Mouse (Mus musculus) forebrain, embryonic 14.5 days (tissue): ENCODE data around the gene Mrpl39. TPM values are rescaled to one million over a fixed set of nuclear protein-coding genes. Genes with fewer than 3 reads are reported as not detected.

Experiments
- ATAC-seq: fragments of 200-750 bp; cut with Nextera tagmentation; 2 replicates; pipeline ENCODE4 v1.8.0; 2017; ENCODE audit warnings: mild to moderate bottlenecking, moderate library complexity
- DNase-seq: peaks from one replicate; pipeline ENCODE4 v3.0.0-alpha.2; 2015; ENCODE audit warnings: low spot score
- H3K27ac ChIP-seq: fragments of 300-500 bp; sonication (generic); 2 replicates; pipeline ENCODE4 v1.5.1; 2014; ENCODE audit warnings: low read depth, mild to moderate bottlenecking, control low read depth, low read length, moderate library complexity
- H3K27me3 ChIP-seq: fragments of 300-500 bp; sonication (generic); replicated peaks from 2 replicates; pipeline ENCODE4 v1.6.1; 2014; ENCODE audit warnings: low read length, control low read depth, mixed read lengths; ENCODE audit not compliant: control insufficient read depth, insufficient read depth
- H3K36me3 ChIP-seq: fragments of 300-500 bp; sonication (generic); 2 replicates; pipeline ENCODE4 v1.6.1; 2014; ENCODE audit warnings: low read length, control low read depth; ENCODE audit not compliant: control insufficient read depth, insufficient read depth
- H3K4me1 ChIP-seq: fragments of 300-500 bp; sonication (generic); 2 replicates; pipeline ENCODE4 v1.6.1; 2014; ENCODE audit warnings: antibody characterized with exemption, low read length, control low read depth; ENCODE audit not compliant: control insufficient read depth, insufficient read depth
- H3K4me2 ChIP-seq: fragments of 300-500 bp; sonication (generic); 2 replicates; pipeline ENCODE4 v1.6.1; 2014; ENCODE audit warnings: mild to moderate bottlenecking, control low read depth, low read length
- H3K4me3 ChIP-seq: fragments of 300-500 bp; sonication (generic); 2 replicates; pipeline ENCODE4 v1.5.1; 2014; ENCODE audit warnings: low read depth, low read length, control low read depth
- H3K9ac ChIP-seq: fragments of 300-500 bp; sonication (generic); 2 replicates; pipeline ENCODE4 v1.6.1; 2014; ENCODE audit warnings: mild to moderate bottlenecking, low read length, control low read depth, moderate library complexity
- H3K9me3 ChIP-seq: fragments of 300-500 bp; sonication (generic); replicated peaks from 2 replicates; pipeline ENCODE4 v1.6.1; 2016; ENCODE audit warnings: low read length, control low read depth, mixed read lengths; ENCODE audit not compliant: control insufficient read depth
- WGBS: fragments of 180-500 bp; shearing (Covaris S2); extraction: QIAGEN DNeasy Blood & Tissue Kit; methylation state at CpG from one replicate; pipeline ENCODE4 v1.1.7; 2014; 5-methylcytosine and 5-hydroxymethylcytosine counted together
- microRNA counts: library from miRNA; unstranded; fragments of <30 nt; microRNA quantifications from one replicate; lab custom pipeline; 2016
- microRNA-seq: library from miRNA; unstranded; fragments of <30 nt; microRNA quantifications from one replicate; pipeline ENCODE4, GENCODE M21; 2016
- polyA plus RNA-seq: library from polyadenylated mRNA; unstranded; fragments of >200 nt; fragmentation: Nextera tagmentation; extraction: Ambion mirVana; gene quantifications from 2 replicates; pipeline ENCODE4 v1.2.1, GENCODE M21; 2014

Gene Mrpl39
- polyA plus RNA-seq, 1 experiment from 2014 or later = 43.7 TPM

DNA sequence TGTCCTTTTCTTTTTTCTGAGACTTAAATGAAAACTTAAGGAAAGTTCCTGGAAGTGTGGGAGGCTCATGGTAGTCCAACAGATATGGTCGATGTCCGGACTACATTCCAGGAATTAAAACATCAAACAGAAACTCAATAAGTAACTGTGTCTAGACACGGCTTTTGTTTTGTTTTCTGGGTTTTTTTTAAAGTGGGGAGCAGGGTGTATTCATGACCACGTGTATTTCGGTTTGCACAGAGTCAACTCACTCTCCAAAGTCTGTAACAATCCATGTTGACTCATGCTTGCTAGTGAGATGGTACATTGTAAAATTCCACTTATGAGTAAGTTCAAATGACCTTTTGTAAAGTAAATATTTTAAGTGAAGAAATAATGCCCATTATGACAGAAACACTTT, 54.8 kb downstream of the Mrpl39 start:
- ATAC-seq (no peak), DNase-seq (no peak)
- Histone ChIP-seq H3K9ac (no peak overlapping the region), H3K9me3 (no peaks in the 10 kb centered on the region), H3K36me3 (no peaks in the 10 kb centered on the region), H3K27me3 (no peaks in the 10 kb centered on the region), H3K4me2 (no peak overlapping the region), H3K4me1 (no peaks in the 10 kb centered on the region), H3K27ac (no peak overlapping the region), H3K4me3 (no peak overlapping the region)
- 91% methylated on average over 5 of the region's 5 CpGs for WGBS

DNA sequence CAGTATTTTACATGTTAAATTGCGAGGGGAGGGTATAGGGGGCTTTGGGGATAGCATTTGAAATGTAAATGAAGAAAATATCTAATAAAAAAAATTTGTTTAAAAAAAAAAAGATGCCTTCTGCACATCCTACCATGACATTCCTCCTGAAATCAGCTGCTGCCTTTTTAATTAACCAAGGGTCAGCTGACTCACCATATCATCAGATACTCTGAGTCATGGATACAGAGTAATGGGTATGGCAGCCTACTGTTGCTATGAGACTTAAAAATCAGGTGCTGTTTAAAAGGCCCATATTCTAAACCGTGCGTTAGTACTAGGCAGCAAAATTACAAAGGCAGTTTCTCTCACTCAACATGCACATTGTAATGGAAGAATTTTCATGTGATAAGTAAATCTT, 58.2 kb downstream of the Mrpl39 start:
- ATAC-seq = no peak
- H3K9me3 ChIP-seq = no peaks in the 10 kb centered on the region
- WGBS = 81% methylated on average over 3 of the region's 3 CpGs

More for the DNA sequence above, 58.2 kb downstream of the Mrpl39 start:
- Histone ChIP-seq H3K4me3 (no peak overlapping the region), H3K4me2 (no peak overlapping the region), H3K9ac (no peak overlapping the region), H3K36me3 (no peaks in the 10 kb centered on the region), H3K27me3 (no peaks in the 10 kb centered on the region), H3K4me1 (no peaks in the 10 kb centered on the region), H3K27ac (no peak overlapping the region)
- DNase-seq = no peak

MicroRNAs encoded within 50 kb of the gene (microRNA counts, 519-probe panel; counts per million panel counts)
- microRNA mmu-miR-155 (lab: Ali Mortazavi, UCI) = 2,875 counts per million, percentile 22 among the panel's probes with 10 or more counts

Small RNAs within 50 kb of the gene (microRNA-seq; reads per million reads assigned to microRNA genes)
- gene Mir155 = 68.4 reads per million, percentile 52 among the genes with 10 or more reads in this experiment

Other genes starting within 250 kb of the Mrpl39 start
- not detected in 2 replicates for gene A730009L09Rik, start 220.6 kb downstream of the Mrpl39 start, polyA plus RNA-seq
- 28.9 and 29.1 TPM in 2 replicates for gene Jam2, start 38.4 kb upstream of the Mrpl39 start, polyA plus RNA-seq
- gene Gabpa, start 99.2 kb upstream of the Mrpl39 start, polyA plus RNA-seq = 25.4 and 29.5 TPM in 2 replicates
- 835 and 910 TPM in 2 replicates for gene Atp5j, start 99.9 kb upstream of the Mrpl39 start, polyA plus RNA-seq